Mouse (Mus musculus): ENCODE results near the gene Itih5.

- TF ChIP-seq EP300 (IDR thresholded peaks at IDR 0.05; ENCODE audit: low read depth) = no peak
- no peak for TF ChIP-seq CTCF (IDR thresholded peaks at IDR 0.05; ENCODE audit: low read depth)
Observed at GRCm38 (mm10) chr2:10251466-10251865, 98.1 kb downstream of the Itih5 start.
